Mouse (Mus musculus): Measurements from ENCODE around the gene Mov10. TPM values are rescaled to one million over a fixed set of nuclear protein-coding genes. Genes with fewer than 3 reads are reported as not detected.

Mov10 gene
- polyA plus RNA-seq, 1 experiment = 23.9 TPM

DNA sequence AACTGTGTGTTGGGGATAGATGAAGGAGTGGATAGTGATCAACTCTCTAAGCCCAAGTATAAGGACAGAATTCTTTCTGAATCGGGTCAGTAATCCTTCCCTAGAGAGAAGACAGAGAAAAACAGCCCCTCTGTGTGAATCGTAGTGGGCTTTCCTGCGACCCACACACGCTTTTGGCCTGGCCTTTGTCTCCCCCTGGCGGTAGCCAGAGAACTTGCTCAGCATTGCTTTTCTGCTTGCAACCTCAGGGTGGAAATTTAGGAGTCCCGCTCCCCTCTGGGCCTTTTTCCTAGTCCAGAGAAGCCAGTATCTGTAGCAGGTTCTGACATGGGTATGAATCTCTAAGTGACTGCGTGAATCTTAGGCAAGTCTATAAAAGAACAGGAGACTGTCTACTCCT, 38.4 kb downstream of the Mov10 start:
- H3K4me3 ChIP-seq (ENCODE audit: control insufficient read depth, insufficient read depth, low read length) = no peak overlapping the region
- peak; percentile 91; the same call in 1 of the 2 replicates for TF ChIP-seq CTCF (IDR thresholded peaks at IDR 0.05; ENCODE audit: borderline replicate concordance, control insufficient read depth, extremely low read depth, insufficient read depth, low read length, poor library complexity)
- TF ChIP-seq POLR2A (IDR thresholded peaks at IDR 0.05; ENCODE audit: control insufficient read depth, extremely low read depth, insufficient read depth, low read length, poor library complexity) = no peak
- no peak overlapping the region for H3K27ac ChIP-seq (ENCODE audit: control insufficient read depth, insufficient read depth, low read length)
- H3K36me3 ChIP-seq (ENCODE audit: control insufficient read depth, insufficient read depth, low read length) = no peaks in the 10 kb centered on the region
- peaks cover 9% of the 10 kb centered on the region; the same call in 1 of the 2 replicates for H3K27me3 ChIP-seq (ENCODE audit: control insufficient read depth, insufficient read depth, low read length)
- peak; percentile 71 for DNase-seq
- H3K4me1 ChIP-seq (replicated peaks; ENCODE audit: control insufficient read depth, insufficient read depth, low read length) = peaks cover 27% of the 10 kb centered on the region
- 3% methylated on average over 7 of the region's 7 CpGs for WGBS

GRCm38 (mm10) chr3:104777342-104777741, 41.0 kb downstream of the Mov10 start:
- H3K36me3 ChIP-seq (ENCODE audit: control insufficient read depth, insufficient read depth, low read length) = no peaks in the 10 kb centered on the region
- peak overlapping the region; percentile 27; the same call in 1 of the 2 replicates for H3K4me3 ChIP-seq (ENCODE audit: control insufficient read depth, insufficient read depth, low read length)
- WGBS = 1% methylated on average over 20 of the region's 20 CpGs
- H3K27ac ChIP-seq (ENCODE audit: control insufficient read depth, insufficient read depth, low read length) = no peak overlapping the region
- H3K27me3 ChIP-seq (ENCODE audit: control insufficient read depth, insufficient read depth, low read length) = peaks cover 9% of the 10 kb centered on the region; the same call in 1 of the 2 replicates
- TF ChIP-seq CTCF (IDR thresholded peaks at IDR 0.05; ENCODE audit: borderline replicate concordance, control insufficient read depth, extremely low read depth, insufficient read depth, low read length, poor library complexity) (peak; percentile 63; the same call in 1 of the 2 replicates), POLR2A (IDR thresholded peaks at IDR 0.05; ENCODE audit: control insufficient read depth, extremely low read depth, insufficient read depth, low read length, poor library complexity) (no peak)
- peaks cover 18% of the 10 kb centered on the region for H3K4me1 ChIP-seq (replicated peaks; ENCODE audit: control insufficient read depth, insufficient read depth, low read length)
- peak; percentile 44 for DNase-seq

- TF ChIP-seq POLR2A (IDR thresholded peaks at IDR 0.05; ENCODE audit: control insufficient read depth, extremely low read depth, insufficient read depth, low read length, poor library complexity) (no peak), CTCF (IDR thresholded peaks at IDR 0.05; ENCODE audit: borderline replicate concordance, control insufficient read depth, extremely low read depth, insufficient read depth, low read length, poor library complexity) (no peak)
- peaks cover 3% of the 10 kb centered on the region; the same call in 1 of the 2 replicates for H3K27me3 ChIP-seq (ENCODE audit: control insufficient read depth, insufficient read depth, low read length)
- no peak overlapping the region for H3K4me3 ChIP-seq (ENCODE audit: control insufficient read depth, insufficient read depth, low read length)
- peaks cover 15% of the 10 kb centered on the region for H3K4me1 ChIP-seq (replicated peaks; ENCODE audit: control insufficient read depth, insufficient read depth, low read length)
- no peak for DNase-seq
- H3K36me3 ChIP-seq (ENCODE audit: control insufficient read depth, insufficient read depth, low read length) = no peaks in the 10 kb centered on the region
- 96% methylated on average over 7 of the region's 7 CpGs for WGBS
- no peak overlapping the region for H3K27ac ChIP-seq (ENCODE audit: control insufficient read depth, insufficient read depth, low read length)
Observed at GRCm38 (mm10) chr3:104773301-104773700, 45.1 kb downstream of the Mov10 start.

GRCm38 (mm10) chr3:104771460-104771859, 46.9 kb downstream of the Mov10 start:
- DNase-seq = peak; percentile 40
- H3K4me1 ChIP-seq (replicated peaks; ENCODE audit: control insufficient read depth, insufficient read depth, low read length) = peaks cover 12% of the 10 kb centered on the region
- no peak overlapping the region for H3K27ac ChIP-seq (ENCODE audit: control insufficient read depth, insufficient read depth, low read length)
- TF ChIP-seq CTCF (IDR thresholded peaks at IDR 0.05; ENCODE audit: borderline replicate concordance, control insufficient read depth, extremely low read depth, insufficient read depth, low read length, poor library complexity) (no peak), POLR2A (IDR thresholded peaks at IDR 0.05; ENCODE audit: control insufficient read depth, extremely low read depth, insufficient read depth, low read length, poor library complexity) (no peak)
- H3K36me3 ChIP-seq (ENCODE audit: control insufficient read depth, insufficient read depth, low read length) = no peaks in the 10 kb centered on the region
- 8% methylated on average over 6 of the region's 6 CpGs for WGBS
- H3K27me3 ChIP-seq (ENCODE audit: control insufficient read depth, insufficient read depth, low read length) = no peaks in the 10 kb centered on the region
- H3K4me3 ChIP-seq (ENCODE audit: control insufficient read depth, insufficient read depth, low read length) = no peak overlapping the region

GRCm38 (mm10) chr3:104770918-104771317, 47.4 kb downstream of the Mov10 start:
- 91% methylated on average over 3 of the region's 3 CpGs for WGBS
- H3K4me3 ChIP-seq (ENCODE audit: control insufficient read depth, insufficient read depth, low read length) = no peak overlapping the region
- TF ChIP-seq POLR2A (IDR thresholded peaks at IDR 0.05; ENCODE audit: control insufficient read depth, extremely low read depth, insufficient read depth, low read length, poor library complexity) (no peak), CTCF (IDR thresholded peaks at IDR 0.05; ENCODE audit: borderline replicate concordance, control insufficient read depth, extremely low read depth, insufficient read depth, low read length, poor library complexity) (no peak)
- H3K4me1 ChIP-seq (replicated peaks; ENCODE audit: control insufficient read depth, insufficient read depth, low read length) = peaks cover 12% of the 10 kb centered on the region
- DNase-seq = no peak
- H3K27ac ChIP-seq (ENCODE audit: control insufficient read depth, insufficient read depth, low read length) = no peak overlapping the region
- H3K36me3 ChIP-seq (ENCODE audit: control insufficient read depth, insufficient read depth, low read length) = no peaks in the 10 kb centered on the region
- no peaks in the 10 kb centered on the region for H3K27me3 ChIP-seq (ENCODE audit: control insufficient read depth, insufficient read depth, low read length)

DNA sequence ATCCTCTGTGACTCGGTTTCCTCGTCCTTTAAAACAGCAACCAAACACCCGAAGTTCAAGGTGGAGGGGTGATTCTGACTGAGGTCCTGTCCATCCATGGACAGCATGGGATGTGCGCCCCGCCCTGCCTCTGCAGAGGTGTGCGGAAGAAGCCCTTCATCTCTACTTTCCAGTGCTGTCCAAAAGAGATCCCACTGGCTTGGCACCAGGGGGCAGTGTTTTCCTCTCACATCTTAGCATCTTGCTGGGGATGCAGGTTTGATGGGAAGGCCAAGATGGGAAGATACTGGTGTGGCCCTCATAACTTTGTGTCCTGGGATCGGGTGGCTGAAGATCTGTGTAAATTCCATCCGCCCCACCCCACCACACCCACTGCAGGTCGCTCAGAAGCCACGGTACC, 48.3 kb downstream of the Mov10 start:
- WGBS = 85% methylated on average over 10 of the region's 10 CpGs

GRCm38 (mm10) chr3:104769135-104769534, 49.2 kb downstream of the Mov10 start:
- H3K4me1 ChIP-seq (replicated peaks; ENCODE audit: control insufficient read depth, insufficient read depth, low read length) = peaks cover 12% of the 10 kb centered on the region
- no peak for TF ChIP-seq CTCF (IDR thresholded peaks at IDR 0.05; ENCODE audit: borderline replicate concordance, control insufficient read depth, extremely low read depth, insufficient read depth, low read length, poor library complexity)
- no peaks in the 10 kb centered on the region for H3K36me3 ChIP-seq (ENCODE audit: control insufficient read depth, insufficient read depth, low read length)
- no peak overlapping the region for H3K27ac ChIP-seq (ENCODE audit: control insufficient read depth, insufficient read depth, low read length)
- H3K27me3 ChIP-seq (ENCODE audit: control insufficient read depth, insufficient read depth, low read length) = no peaks in the 10 kb centered on the region
- 94% methylated on average over 3 of the region's 3 CpGs for WGBS
- no peak for DNase-seq
- no peak overlapping the region for H3K4me3 ChIP-seq (ENCODE audit: control insufficient read depth, insufficient read depth, low read length)

More for the DNA sequence above, 48.3 kb downstream of the Mov10 start:
- Histone ChIP-seq H3K27me3 (ENCODE audit: control insufficient read depth, insufficient read depth, low read length) (no peaks in the 10 kb centered on the region), H3K4me1 (replicated peaks; ENCODE audit: control insufficient read depth, insufficient read depth, low read length) (peaks cover 12% of the 10 kb centered on the region), H3K4me3 (ENCODE audit: control insufficient read depth, insufficient read depth, low read length) (no peak overlapping the region), H3K36me3 (ENCODE audit: control insufficient read depth, insufficient read depth, low read length) (no peaks in the 10 kb centered on the region), H3K27ac (ENCODE audit: control insufficient read depth, insufficient read depth, low read length) (no peak overlapping the region)
- DNase-seq = peak; percentile 47
- TF ChIP-seq POLR2A (IDR thresholded peaks at IDR 0.05; ENCODE audit: control insufficient read depth, extremely low read depth, insufficient read depth, low read length, poor library complexity) (no peak), CTCF (IDR thresholded peaks at IDR 0.05; ENCODE audit: borderline replicate concordance, control insufficient read depth, extremely low read depth, insufficient read depth, low read length, poor library complexity) (0 out of 2 replicates have a peak, but pooled peaks have one; percentile 36)
